Mouse (Mus musculus) kidney, adult 2 months (tissue): Measurements from ENCODE around the gene Hat1.

ENCODE experiments used
- CTCF ChIP-seq: fragments of 200-500 bp; conservative IDR thresholded peaks from 2 replicates; pipeline ENCODE4 v1.5.1; 2011; ENCODE audit warnings: low read depth, mild to moderate bottlenecking, control low read depth, low read length, moderate library complexity, mixed read lengths; ENCODE audit not compliant: insufficient read depth, insufficient read length
- POLR2A ChIP-seq: fragments of 200-500 bp; IDR thresholded peaks from one replicate; pipeline ENCODE4 v1.6.1; 2011; ENCODE audit warnings: low read depth, low read length, control low read depth

- TF ChIP-seq CTCF (no peak), POLR2A (no peak)
Measured at GRCm38 (mm10) chr2:71405613-71406012, 16.9 kb downstream of the Hat1 start.
